In the genomic region with DNA sequence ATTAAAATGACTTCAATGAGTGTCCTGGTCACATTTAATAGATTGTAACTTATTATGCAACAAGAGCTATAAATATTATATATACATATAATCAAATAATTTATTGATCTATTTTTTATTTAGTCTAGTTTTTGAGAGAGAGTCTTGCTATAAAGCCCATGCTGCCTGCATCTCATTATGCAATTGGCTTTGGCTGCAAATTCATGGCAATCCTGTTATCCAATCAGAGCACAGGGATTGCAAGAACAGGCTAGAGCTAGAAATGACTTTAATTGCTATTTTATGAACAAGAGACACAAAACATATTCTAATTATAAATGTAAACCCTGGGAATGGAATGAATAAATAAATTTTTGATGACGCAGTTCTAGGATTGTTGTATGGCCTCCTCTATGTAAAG, we compare ENCODE assay signal across 30 mouse cellular contexts.
"Had no signal": no experiment of that assay in that cellular context is flagged by ENCODE, and none has a peak within 500 bp of the region (broad histone marks: within the 10 kb centered on the region; RNA-seq: fewer than 3 reads in every experiment).

No protein-coding gene starts in this region.

- H3K9ac ChIP-seq: limb, embryonic 12.5 days; limb, embryonic 13.5 days; limb, embryonic 15.5 days; liver, embryonic 12.5 days; liver, embryonic 13.5 days; liver, embryonic 14.5 days; liver, embryonic 15.5 days; liver, postnatal 0 days; lung, embryonic 14.5 days; lung, embryonic 15.5 days; midbrain, embryonic 12.5 days; midbrain, embryonic 13.5 days; midbrain, embryonic 15.5 days; neural tube, embryonic 12.5 days; neural tube, embryonic 13.5 days had no signal

- H3K9me3 ChIP-seq: limb, embryonic 10.5 days; limb, embryonic 12.5 days; limb, embryonic 13.5 days; limb, embryonic 15.5 days; liver, embryonic 12.5 days; liver, embryonic 13.5 days; liver, embryonic 15.5 days; lung, embryonic 15.5 days; megakaryocyte, embryonic 14.5 days; midbrain, embryonic 10.5 days; midbrain, embryonic 12.5 days; midbrain, embryonic 13.5 days; midbrain, embryonic 15.5 days; neural tube, embryonic 12.5 days; neural tube, embryonic 13.5 days had no signal

- H3K36me3 ChIP-seq: limb, embryonic 10.5 days; limb, embryonic 12.5 days; limb, embryonic 13.5 days; limb, embryonic 15.5 days; liver, embryonic 12.5 days; liver, embryonic 13.5 days; liver, embryonic 15.5 days; lung, embryonic 15.5 days; midbrain, embryonic 10.5 days; midbrain, embryonic 12.5 days; midbrain, embryonic 13.5 days; midbrain, embryonic 15.5 days; neural tube, embryonic 12.5 days; neural tube, embryonic 13.5 days had no signal

- H3K4me3 ChIP-seq: limb, embryonic 10.5 days; limb, embryonic 12.5 days; limb, embryonic 13.5 days; limb, embryonic 15.5 days; liver, embryonic 12.5 days; liver, embryonic 13.5 days; liver, embryonic 15.5 days; lung, embryonic 15.5 days; megakaryocyte, embryonic 14.5 days; midbrain, embryonic 10.5 days; midbrain, embryonic 12.5 days; midbrain, embryonic 13.5 days; midbrain, embryonic 15.5 days; myocyte; neural tube, embryonic 12.5 days; neural tube, embryonic 13.5 days had no signal

- ATAC-seq: liver, embryonic 12.5 days; liver, postnatal 0 days; lung, postnatal 0 days; midbrain, embryonic 13.5 days; midbrain, embryonic 15.5 days had no signal

- H3K4me1 ChIP-seq: limb, embryonic 10.5 days; limb, embryonic 12.5 days; limb, embryonic 13.5 days; limb, embryonic 15.5 days; liver, embryonic 12.5 days; liver, embryonic 13.5 days; liver, embryonic 15.5 days; lung, embryonic 15.5 days; megakaryocyte, embryonic 14.5 days; midbrain, embryonic 10.5 days; midbrain, embryonic 12.5 days; midbrain, embryonic 13.5 days; midbrain, embryonic 15.5 days; neural tube, embryonic 12.5 days; neural tube, embryonic 13.5 days had no signal

- DNase-seq: left cerebral cortex, postnatal 4 days; liver; liver, embryonic 13.5 days; liver, postnatal 0 days; lung, adult 18-20 months; lung, embryonic 14.5 days; lung, postnatal 10 days; lung, postnatal 14 days; lung, postnatal 36 days; lung, postnatal 4 days had no signal

- H3K27me3 ChIP-seq: limb, embryonic 12.5 days; limb, embryonic 13.5 days; limb, embryonic 15.5 days; liver, embryonic 12.5 days; liver, embryonic 13.5 days; liver, embryonic 15.5 days; lung, embryonic 15.5 days; megakaryocyte, embryonic 14.5 days; midbrain, embryonic 12.5 days; midbrain, embryonic 13.5 days; midbrain, embryonic 15.5 days; neural tube, embryonic 12.5 days; neural tube, embryonic 13.5 days had no signal

- H3K27ac ChIP-seq: limb, embryonic 10.5 days; limb, embryonic 12.5 days; limb, embryonic 13.5 days; limb, embryonic 15.5 days; liver, embryonic 12.5 days; liver, embryonic 13.5 days; liver, embryonic 14.5 days; liver, embryonic 15.5 days; lung, embryonic 15.5 days; macrophage; midbrain, embryonic 10.5 days; midbrain, embryonic 12.5 days; midbrain, embryonic 13.5 days; midbrain, embryonic 15.5 days; neural tube, embryonic 12.5 days; neural tube, embryonic 13.5 days had no signal

- H3K4me2 ChIP-seq: limb, embryonic 12.5 days; limb, embryonic 13.5 days; limb, embryonic 15.5 days; liver, embryonic 11.5 days; liver, embryonic 12.5 days; liver, embryonic 13.5 days; liver, embryonic 15.5 days; lung, embryonic 14.5 days; lung, embryonic 15.5 days; midbrain, embryonic 11.5 days; midbrain, embryonic 12.5 days; midbrain, embryonic 13.5 days; midbrain, embryonic 15.5 days; neural tube, embryonic 12.5 days; neural tube, embryonic 13.5 days had no signal
